Mouse (Mus musculus): Measurements from ENCODE around the gene St6galnac5.

Gene St6galnac5

DNA sequence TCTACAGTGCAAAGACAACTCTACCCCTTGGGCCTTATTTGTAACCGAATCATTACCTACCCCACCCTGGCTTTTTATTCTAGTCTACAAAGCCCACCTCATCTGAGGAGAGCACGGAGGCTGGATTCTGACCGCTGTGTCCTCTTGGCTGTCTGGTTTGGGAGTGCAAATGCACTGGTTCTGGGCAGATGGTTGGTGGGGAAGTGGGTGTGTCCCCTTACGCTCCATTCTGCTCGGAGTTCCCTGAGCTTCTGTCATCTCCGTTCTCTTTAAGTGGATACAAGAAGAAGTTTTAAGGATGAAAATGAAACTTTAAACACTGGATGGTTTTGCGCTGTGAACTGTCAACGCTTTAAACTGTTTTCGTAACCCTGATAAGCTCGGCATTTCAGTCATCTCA is 68.9 kb downstream of the St6galnac5 start:
- no peak for DNase-seq (ENCODE audit: low spot score)

DNA sequence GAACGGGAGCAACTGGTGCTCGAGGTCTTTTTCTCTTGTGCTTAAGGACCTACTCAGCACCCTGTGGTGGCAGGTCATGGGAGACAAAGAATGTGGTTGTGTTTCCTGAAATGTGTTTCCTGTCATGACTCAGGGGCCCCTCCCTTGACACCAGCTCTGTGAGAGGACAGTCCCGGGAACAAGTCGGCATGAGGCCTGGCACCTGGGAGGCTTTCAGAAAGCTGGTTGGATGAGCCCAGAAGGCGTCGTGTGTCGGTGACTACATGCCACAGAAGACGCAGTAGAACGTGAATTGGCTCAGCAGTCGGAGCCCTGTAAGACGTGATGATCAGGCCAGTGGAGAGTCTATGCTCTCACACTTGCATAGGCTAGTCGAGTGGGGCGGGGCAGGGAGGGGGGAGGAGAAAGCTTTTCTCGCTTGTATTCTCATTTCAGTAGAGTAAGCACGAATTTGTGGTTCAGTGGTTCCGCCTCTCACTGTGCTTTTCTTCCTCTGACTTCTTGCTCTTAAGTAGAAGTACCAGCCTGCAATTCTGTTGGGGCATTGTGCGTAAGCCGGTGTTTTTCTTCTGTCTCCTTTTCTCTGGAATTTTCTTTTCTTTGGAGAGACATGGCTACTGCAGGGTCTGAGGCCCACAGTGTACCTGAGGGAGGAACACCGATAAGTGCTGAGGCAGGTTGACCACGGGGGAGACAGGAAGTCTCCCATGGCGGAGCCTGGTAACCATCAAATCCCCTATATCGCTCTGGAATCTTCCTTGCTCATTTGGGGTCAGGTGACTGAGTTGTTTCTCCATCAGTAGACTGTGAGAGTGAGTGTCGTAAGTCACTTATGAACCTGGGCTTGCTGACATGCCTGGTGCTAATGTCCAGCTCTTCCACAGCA is 69.6 kb downstream of the St6galnac5 start:
- no peak for DNase-seq (ENCODE audit: low spot score)

GRCm38 (mm10) chr3:152911578-152911977 is 70.5 kb downstream of the St6galnac5 start:
- DNase-seq (ENCODE audit: low spot score) = no peak

DNA sequence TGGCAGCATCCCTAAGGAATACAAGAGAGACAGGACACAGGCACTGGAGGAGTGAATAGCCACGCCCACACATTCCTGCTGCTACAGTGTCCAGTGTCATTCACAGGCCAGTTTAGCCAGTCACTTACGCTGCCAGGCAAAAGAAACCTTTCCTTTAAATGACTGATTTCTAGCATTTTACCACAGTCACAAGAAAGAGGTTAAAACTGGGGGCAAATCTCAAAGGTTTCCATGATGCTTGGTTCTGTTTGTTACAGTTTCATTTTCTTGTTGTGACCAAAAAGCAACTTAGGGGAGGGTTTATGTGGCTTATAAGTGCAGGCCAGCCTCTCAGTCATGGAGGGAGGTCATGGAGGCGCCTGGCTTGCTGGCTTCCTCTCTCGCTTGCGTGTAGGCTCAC is 74.4 kb downstream of the St6galnac5 start:
- no peak for DNase-seq (ENCODE audit: low spot score)

GRCm38 (mm10) chr3:152907087-152907486 is 75.0 kb downstream of the St6galnac5 start:
- no peak for DNase-seq (ENCODE audit: low spot score)

DNA sequence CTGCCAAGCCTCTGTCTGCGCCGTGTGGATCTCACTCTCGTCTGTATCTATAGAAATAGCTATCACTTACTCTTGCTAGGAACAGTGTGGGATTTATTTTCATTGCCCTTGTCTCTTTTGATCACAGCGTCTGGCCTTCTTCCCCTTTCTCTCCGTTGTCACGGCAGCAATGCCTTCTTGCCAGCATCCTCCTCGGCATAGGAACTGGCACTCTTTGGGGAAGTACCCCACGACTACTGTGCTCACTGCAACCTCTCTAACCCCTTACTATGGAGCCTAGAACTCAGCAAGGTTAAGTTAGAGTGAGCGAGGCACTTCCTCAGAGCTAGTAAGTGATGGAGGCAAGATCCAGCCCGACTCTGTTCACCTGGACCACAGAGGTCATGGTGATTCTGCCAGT is 76.2 kb downstream of the St6galnac5 start:
- no peak for DNase-seq (ENCODE audit: low spot score)

GRCm38 (mm10) chr3:152905026-152905425 is 77.0 kb downstream of the St6galnac5 start:
- DNase-seq (ENCODE audit: low spot score) = no peak

- no peak for DNase-seq (ENCODE audit: low spot score)
These were observed 83.1 kb downstream of the St6galnac5 start for GRCm38 (mm10) chr3:152898906-152899305.

DNA sequence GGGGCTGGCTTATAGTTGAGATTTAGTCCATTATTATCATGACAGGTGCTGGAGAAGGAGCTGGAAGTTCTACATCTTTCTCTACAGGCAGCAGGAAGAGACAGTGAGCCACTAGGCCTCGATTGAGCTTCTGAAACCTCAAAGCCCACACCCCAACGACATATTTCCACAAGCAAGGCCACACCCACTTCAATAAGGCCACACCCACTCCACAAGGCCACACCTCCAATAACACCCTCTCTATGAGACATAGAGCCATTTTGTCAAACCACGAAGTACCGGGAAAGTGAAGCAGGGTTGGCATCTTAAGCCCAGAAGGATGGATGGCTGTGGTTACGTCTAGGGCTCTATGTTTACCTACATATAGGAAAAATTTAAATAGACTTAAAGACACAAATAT is 84.8 kb downstream of the St6galnac5 start:
- no peak for DNase-seq (ENCODE audit: low spot score)

- DNase-seq (ENCODE audit: low spot score) = no peak
These were observed 85.9 kb downstream of the St6galnac5 start for GRCm38 (mm10) chr3:152896111-152896510.

DNA sequence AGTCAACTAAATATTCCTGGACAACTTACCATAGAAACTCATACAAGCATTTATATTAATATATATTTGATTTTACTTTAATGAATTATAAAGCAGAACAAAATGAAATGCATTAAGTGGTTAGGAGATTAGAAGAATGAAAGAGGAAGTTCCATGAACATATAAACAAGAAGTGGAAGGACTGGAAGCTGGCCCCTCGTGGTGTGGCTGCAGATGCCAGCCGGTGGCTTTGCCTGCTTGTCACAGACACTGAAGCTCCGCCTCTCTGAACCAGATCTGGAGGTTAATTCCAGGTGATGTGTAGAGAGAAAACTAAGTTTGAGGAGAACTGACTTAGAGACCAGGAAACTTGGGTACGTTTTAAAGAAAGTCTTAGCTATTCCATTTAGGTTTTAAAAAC is 87.1 kb downstream of the St6galnac5 start:
- no peak for DNase-seq (ENCODE audit: low spot score)

DNA sequence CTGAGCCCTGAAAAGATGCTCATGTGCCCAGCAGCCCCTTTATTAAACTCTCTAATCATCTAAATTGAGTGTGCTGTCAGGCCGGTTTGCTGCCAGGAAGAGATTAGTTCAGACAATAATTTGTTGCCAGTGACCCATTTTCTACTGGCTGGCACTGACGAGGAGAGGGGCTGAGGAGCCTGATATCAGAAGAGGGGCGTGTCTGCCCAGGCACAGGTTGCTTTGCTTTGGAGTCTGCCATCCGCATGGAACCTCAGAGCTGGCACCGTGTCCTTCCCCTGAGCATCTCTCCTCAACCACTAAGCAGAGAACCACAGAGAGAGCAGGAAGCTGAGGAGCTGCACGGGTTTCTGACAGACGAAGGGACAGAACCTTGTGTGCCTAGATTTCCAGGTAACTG is 93.9 kb downstream of the St6galnac5 start:
- no peak for DNase-seq (ENCODE audit: low spot score)

DNA sequence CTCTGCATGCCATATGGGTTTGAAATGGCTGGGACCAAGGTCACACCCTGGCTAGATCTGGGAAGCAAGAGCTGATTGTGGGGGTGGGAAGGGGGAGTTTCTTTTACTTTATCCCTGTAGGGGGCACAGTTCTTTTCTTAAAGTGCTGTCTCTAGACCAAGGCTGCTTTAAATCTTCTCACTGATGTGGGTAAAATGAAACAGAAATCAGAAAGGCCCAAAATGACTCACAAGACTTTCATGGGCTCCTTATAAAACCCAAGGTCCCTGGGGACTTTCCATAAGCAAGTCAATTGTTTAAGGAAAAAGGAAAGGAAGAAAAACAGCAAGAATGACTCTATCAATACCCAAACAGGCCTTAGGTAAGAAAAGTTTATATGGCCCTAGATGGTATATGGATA is 95.3 kb downstream of the St6galnac5 start:
- DNase-seq (ENCODE audit: low spot score) = no peak

DNA sequence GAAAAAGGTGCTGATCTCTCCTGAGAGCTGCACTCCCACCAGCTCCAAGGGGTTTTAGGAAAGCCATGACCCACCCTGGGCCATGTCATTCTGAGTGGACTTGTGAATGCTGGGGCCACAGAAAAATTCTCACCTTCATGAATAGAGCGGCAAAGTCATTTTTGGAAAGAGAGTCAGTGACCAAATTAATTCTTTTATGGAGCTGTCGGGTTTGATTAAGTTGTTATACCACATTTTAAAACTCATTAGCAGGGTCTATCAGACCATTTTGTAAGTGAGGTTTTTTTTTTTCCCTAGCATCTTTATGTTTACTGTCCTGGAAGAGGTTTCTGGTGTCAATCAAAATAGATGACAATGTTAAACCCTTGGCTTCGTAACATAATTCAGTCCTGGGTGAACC is 98.5 kb downstream of the St6galnac5 start:
- no peak for DNase-seq (ENCODE audit: low spot score)

- DNase-seq (ENCODE audit: low spot score) = no peak
These were observed 100.3 kb downstream of the St6galnac5 start for GRCm38 (mm10) chr3:152881706-152882105.

DNA sequence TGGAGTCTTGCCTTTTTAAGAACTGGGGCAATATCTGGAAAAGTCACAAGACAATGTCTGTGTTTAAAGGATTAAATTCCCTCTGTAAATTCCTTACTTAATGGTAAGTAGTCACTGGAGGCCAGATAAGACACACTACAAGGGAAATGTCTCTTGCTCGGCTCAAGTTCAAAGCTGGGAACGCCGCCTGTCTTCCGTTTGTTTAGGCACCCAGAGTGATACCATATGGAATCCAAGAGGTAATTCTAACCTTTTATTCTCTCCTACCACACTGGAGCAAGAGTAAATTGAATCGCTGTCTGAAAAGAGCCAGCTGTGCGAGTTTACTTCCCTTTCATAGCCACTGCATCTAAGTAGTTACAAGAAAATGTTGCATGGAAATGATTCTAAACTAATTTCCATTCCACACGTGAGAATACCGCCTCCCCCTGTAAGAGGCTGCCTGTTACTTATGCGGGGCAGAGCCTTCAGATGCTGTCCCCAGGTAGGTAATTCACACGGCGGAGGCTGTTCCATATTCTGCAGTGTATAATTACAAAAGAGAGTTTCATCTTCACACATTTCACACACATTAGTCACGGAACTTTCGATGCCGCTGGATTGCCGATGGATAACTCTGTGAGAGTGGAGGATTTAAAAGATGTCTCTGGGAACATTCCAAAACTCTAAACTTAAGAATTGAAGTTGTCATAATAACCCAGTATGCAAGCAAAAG is 101.8 kb downstream of the St6galnac5 start:
- no peak for DNase-seq (ENCODE audit: low spot score)

DNA sequence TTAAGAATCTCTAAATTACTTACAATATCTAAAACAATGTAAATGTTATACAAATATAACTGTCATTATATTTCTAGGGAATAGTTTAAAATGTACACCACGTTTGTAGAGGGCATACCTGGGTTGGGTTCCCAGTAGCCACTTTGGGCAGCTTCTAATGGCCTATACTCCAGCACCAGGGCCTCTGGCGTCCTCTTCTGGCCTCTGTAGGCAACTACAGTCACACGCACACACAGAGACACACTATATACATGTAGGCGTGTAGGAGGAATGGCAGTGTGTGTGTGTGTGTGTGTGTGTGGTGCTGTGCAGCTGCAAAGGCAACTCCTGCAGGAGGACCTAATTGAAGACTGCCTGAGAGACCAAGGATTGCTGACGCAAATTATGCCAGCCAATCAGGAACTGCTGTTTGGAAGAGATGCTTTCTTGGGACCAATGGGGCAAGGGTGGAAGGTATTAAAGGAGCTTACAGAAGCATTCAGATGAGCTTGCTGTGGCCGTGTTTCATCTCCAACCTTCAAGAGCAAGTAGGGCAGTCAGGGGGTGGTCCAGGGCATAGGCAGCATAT is 106.2 kb downstream of the St6galnac5 start:
- DNase-seq (ENCODE audit: low spot score) = no peak

DNA sequence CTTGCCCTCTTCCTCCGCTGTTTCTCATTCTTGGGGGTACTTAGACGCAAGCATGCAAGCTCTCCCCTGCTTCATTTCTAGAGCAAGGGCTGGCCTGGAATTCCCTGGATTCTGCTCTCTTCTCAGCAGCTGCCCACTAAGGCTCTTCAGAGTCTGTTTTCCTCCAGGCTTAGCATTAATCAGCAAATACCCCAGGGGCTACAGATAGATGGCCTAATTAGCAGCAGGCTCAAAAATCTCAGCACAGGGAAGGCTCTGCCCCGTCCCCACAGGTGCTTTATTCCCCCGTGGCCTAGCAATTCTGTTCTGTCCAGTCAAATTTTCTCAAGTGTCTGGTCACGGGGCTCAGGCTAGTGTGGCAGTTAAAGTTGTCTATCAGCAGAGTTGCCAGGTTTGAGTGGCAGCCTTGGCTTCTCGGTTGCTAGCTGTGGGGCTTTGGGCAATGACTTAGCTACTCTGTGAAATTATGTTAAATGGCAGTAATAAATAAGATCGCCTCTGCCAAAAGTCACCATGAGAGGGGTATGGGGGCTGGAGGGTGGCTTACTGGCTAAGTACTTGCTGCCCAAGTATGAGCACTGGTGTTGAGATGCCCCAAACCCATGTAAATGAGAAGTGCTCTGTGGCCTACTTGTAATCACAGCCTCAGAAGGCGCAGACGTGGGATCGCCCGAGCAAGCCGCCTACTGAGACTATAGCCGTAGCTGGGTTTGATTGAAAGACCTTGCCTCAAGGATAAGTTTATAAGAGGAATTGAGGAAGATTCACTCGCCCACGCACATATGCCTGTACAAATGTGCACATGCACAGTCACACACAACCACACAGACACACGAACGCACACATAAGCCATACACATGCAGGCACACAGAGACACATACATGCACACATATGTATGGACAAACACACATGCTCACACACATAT is 107.4 kb downstream of the St6galnac5 start:
- DNase-seq (ENCODE audit: low spot score) = no peak

DNA sequence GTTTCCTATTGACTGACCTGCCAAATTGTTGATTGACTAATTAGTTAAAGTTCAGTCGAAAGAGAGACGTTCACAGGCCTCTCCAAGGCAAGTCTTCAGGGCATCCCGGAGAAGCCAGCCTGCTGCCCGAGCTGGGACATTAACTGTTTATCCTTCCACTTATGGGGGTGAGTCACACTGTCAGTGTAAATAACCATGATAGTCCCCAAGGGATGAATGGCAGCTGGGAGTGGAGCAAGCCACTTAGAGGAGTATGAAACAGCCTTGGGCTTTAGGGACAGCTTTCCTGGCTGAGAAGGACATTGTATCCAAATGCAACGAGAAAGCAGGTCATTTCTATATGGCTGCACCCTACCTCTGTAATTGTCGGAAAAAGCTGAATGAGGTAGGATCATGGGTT is 109.5 kb downstream of the St6galnac5 start:
- no peak for DNase-seq (ENCODE audit: low spot score)

GRCm38 (mm10) chr3:152872054-152872453 is 110.0 kb downstream of the St6galnac5 start:
- no peak for DNase-seq (ENCODE audit: low spot score)

DNA sequence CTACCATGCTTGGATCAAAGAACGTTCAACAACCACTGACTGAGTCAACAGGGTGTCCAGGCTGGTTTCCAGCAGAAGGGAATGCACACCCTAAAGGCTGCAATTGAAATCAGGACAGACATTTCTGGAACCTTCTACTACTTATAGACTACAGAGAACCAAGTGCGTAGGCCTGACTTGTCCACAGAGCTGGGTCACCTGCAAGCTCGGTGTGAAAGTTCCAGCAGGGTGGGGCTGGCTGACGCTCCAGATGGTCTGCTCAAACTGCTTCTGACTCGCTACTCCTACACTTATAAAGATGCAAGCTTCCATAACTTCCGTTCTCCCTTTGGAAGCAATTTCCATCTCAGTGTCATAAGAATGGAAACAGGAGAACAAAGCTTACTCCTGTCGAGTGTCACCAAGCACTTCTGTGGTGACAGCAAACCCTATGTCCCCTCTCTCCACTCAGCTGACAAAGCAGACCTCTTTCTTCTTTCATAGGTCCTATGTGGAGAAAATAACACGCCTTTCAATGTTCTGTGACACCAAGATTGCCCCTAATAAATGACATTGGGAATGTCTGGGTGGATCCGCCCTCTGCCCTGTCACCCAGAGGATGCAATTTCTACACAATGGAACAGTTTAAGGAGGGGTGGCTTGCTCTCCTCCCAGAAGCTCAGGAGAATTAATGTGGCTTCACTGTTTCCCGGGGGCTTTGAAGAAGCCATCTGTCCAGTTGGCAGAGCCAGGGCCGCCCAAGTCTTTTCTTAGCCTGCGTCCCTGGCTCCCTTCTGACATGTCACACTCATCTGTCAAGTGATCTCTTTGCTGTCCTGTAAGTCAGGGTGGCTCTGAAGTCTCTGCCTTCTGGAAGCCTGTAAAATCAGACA is 114.2 kb downstream of the St6galnac5 start:
- DNase-seq (ENCODE audit: low spot score) = no peak
